Mouse (Mus musculus): ENCODE measurements around the gene Dnaja4. TPM values are rescaled to one million over a fixed set of nuclear protein-coding genes. Genes with fewer than 3 reads are reported as not detected.

Gene Dnaja4
- polyA plus RNA-seq, 1 experiment, result 9.6 TPM

GRCm38 (mm10) chr9:54750215-54750981, 51.7 kb downstream of the Dnaja4 start:
- DNase-seq, result no peak
- no peak for TF ChIP-seq CTCF (conservative IDR thresholded peaks at IDR 0.05; ENCODE audit: insufficient read depth, insufficient read length, low read depth, low read length)
- TF ChIP-seq POLR2A (IDR thresholded peaks at IDR 0.05; ENCODE audit: low read depth, low read length), result no peak
- 83% methylated on average over 7 of the region's 7 CpGs for WGBS

GRCm38 (mm10) chr9:54751684-54752083, 53.0 kb downstream of the Dnaja4 start:
- no peak for DNase-seq
- H3K36me3 ChIP-seq (ENCODE audit: control insufficient read depth, insufficient read depth, low read length), result no peaks in the 10 kb centered on the region
- TF ChIP-seq POLR2A (IDR thresholded peaks at IDR 0.05; ENCODE audit: low read depth, low read length) (no peak), CTCF (conservative IDR thresholded peaks at IDR 0.05; ENCODE audit: insufficient read depth, insufficient read length, low read depth, low read length) (no peak)
- 88% methylated on average over 2 of the region's 2 CpGs for WGBS
- H3K4me3 ChIP-seq (ENCODE audit: insufficient read depth, low read depth, low read length), result no peak overlapping the region
- no peaks in the 10 kb centered on the region for H3K27me3 ChIP-seq (replicated peaks; ENCODE audit: control insufficient read depth, insufficient read depth, low read length)
- no peak overlapping the region for H3K27ac ChIP-seq (ENCODE audit: insufficient read depth, low read depth, low read length)
- no peaks in the 10 kb centered on the region for H3K4me1 ChIP-seq (ENCODE audit: control insufficient read depth, insufficient read depth, low read length)

More at GRCm38 (mm10) chr9:54750215-54750981, 51.7 kb downstream of the Dnaja4 start:
- Histone ChIP-seq H3K4me3 (ENCODE audit: insufficient read depth, low read depth, low read length) (no peak overlapping the region), H3K27me3 (replicated peaks; ENCODE audit: control insufficient read depth, insufficient read depth, low read length) (no peaks in the 10 kb centered on the region), H3K36me3 (ENCODE audit: control insufficient read depth, insufficient read depth, low read length) (no peaks in the 10 kb centered on the region), H3K27ac (ENCODE audit: insufficient read depth, low read depth, low read length) (no peak overlapping the region), H3K4me1 (ENCODE audit: control insufficient read depth, insufficient read depth, low read length) (no peaks in the 10 kb centered on the region)

GRCm38 (mm10) chr9:54752201-54752943, 53.7 kb downstream of the Dnaja4 start:
- TF ChIP-seq CTCF (conservative IDR thresholded peaks at IDR 0.05; ENCODE audit: insufficient read depth, insufficient read length, low read depth, low read length), result no peak
- no peak for TF ChIP-seq POLR2A (IDR thresholded peaks at IDR 0.05; ENCODE audit: low read depth, low read length)
- Histone ChIP-seq H3K27me3 (replicated peaks; ENCODE audit: control insufficient read depth, insufficient read depth, low read length) (no peaks in the 10 kb centered on the region), H3K4me1 (ENCODE audit: control insufficient read depth, insufficient read depth, low read length) (no peaks in the 10 kb centered on the region), H3K36me3 (ENCODE audit: control insufficient read depth, insufficient read depth, low read length) (no peaks in the 10 kb centered on the region), H3K4me3 (ENCODE audit: insufficient read depth, low read depth, low read length) (no peak overlapping the region), H3K27ac (ENCODE audit: insufficient read depth, low read depth, low read length) (no peak overlapping the region)
- DNase-seq, result no peak
- 34% methylated on average over 21 of the region's 21 CpGs for WGBS

GRCm38 (mm10) chr9:54752944-54753295, 54.2 kb downstream of the Dnaja4 start:
- TF ChIP-seq POLR2A (IDR thresholded peaks at IDR 0.05; ENCODE audit: low read depth, low read length) (no peak), CTCF (conservative IDR thresholded peaks at IDR 0.05; ENCODE audit: insufficient read depth, insufficient read length, low read depth, low read length) (no peak)
- Histone ChIP-seq H3K27ac (ENCODE audit: insufficient read depth, low read depth, low read length) (no peak overlapping the region), H3K4me1 (ENCODE audit: control insufficient read depth, insufficient read depth, low read length) (no peaks in the 10 kb centered on the region), H3K27me3 (replicated peaks; ENCODE audit: control insufficient read depth, insufficient read depth, low read length) (no peaks in the 10 kb centered on the region), H3K36me3 (ENCODE audit: control insufficient read depth, insufficient read depth, low read length) (no peaks in the 10 kb centered on the region), H3K4me3 (ENCODE audit: insufficient read depth, low read depth, low read length) (no peak overlapping the region)
- 59% methylated on average over 11 of the region's 11 CpGs for WGBS
- no peak for DNase-seq

- Histone ChIP-seq H3K36me3 (ENCODE audit: control insufficient read depth, insufficient read depth, low read length) (no peaks in the 10 kb centered on the region), H3K4me1 (ENCODE audit: control insufficient read depth, insufficient read depth, low read length) (no peaks in the 10 kb centered on the region), H3K4me3 (ENCODE audit: insufficient read depth, low read depth, low read length) (no peak overlapping the region), H3K27ac (ENCODE audit: insufficient read depth, low read depth, low read length) (no peak overlapping the region), H3K27me3 (replicated peaks; ENCODE audit: control insufficient read depth, insufficient read depth, low read length) (no peaks in the 10 kb centered on the region)
- WGBS, result 31% methylated on average over 6 of the region's 6 CpGs
- peak; percentile 30 for DNase-seq
- TF ChIP-seq POLR2A (IDR thresholded peaks at IDR 0.05; ENCODE audit: low read depth, low read length) (no peak), CTCF (conservative IDR thresholded peaks at IDR 0.05; ENCODE audit: insufficient read depth, insufficient read length, low read depth, low read length) (no peak)
Observed at GRCm38 (mm10) chr9:54759592-54759991, 60.9 kb downstream of the Dnaja4 start.

- WGBS, result 40% methylated on average over 12 of the region's 12 CpGs
- H3K36me3 ChIP-seq (ENCODE audit: control insufficient read depth, insufficient read depth, low read length), result no peaks in the 10 kb centered on the region
- TF ChIP-seq CTCF (conservative IDR thresholded peaks at IDR 0.05; ENCODE audit: insufficient read depth, insufficient read length, low read depth, low read length) (no peak), POLR2A (IDR thresholded peaks at IDR 0.05; ENCODE audit: low read depth, low read length) (no peak)
- DNase-seq, result no peak
- H3K4me1 ChIP-seq (ENCODE audit: control insufficient read depth, insufficient read depth, low read length), result no peaks in the 10 kb centered on the region
- no peaks in the 10 kb centered on the region; the same call in 1 of the 2 replicates for H3K27me3 ChIP-seq (replicated peaks; ENCODE audit: control insufficient read depth, insufficient read depth, low read length)
- H3K27ac ChIP-seq (ENCODE audit: insufficient read depth, low read depth, low read length), result no peak overlapping the region
- no peak overlapping the region for H3K4me3 ChIP-seq (ENCODE audit: insufficient read depth, low read depth, low read length)
Observed at GRCm38 (mm10) chr9:54764091-54764490, 65.4 kb downstream of the Dnaja4 start.

- Histone ChIP-seq H3K4me3 (ENCODE audit: insufficient read depth, low read depth, low read length) (no peak within 1 kb of the TSS), H3K36me3 (ENCODE audit: control insufficient read depth, insufficient read depth, low read length) (no peaks in the 10 kb centered on the region), H3K4me1 (ENCODE audit: control insufficient read depth, insufficient read depth, low read length) (no peaks in the 10 kb centered on the region), H3K27me3 (replicated peaks; ENCODE audit: control insufficient read depth, insufficient read depth, low read length) (no peaks in the 10 kb centered on the region; the same call in 1 of the 2 replicates), H3K27ac (ENCODE audit: insufficient read depth, low read depth, low read length) (no peak within 1 kb of the TSS)
- WGBS, result 2% methylated on average over 44 of the region's 45 CpGs
- no peak for TF ChIP-seq POLR2A (IDR thresholded peaks at IDR 0.05; ENCODE audit: low read depth, low read length)
- TF ChIP-seq CTCF (conservative IDR thresholded peaks at IDR 0.05; ENCODE audit: insufficient read depth, insufficient read length, low read depth, low read length), result no peak
- no peak for DNase-seq
Observed at GRCm38 (mm10) chr9:54764561-54765217, 66.0 kb downstream of the Dnaja4 start, which contains the start of gene Crabp1. Gene Crabp1 (plus strand): TSS chr9:54764748.
